Mouse (Mus musculus): ENCODE data around the gene Pnp2. TPM values are rescaled to one million over a fixed set of nuclear protein-coding genes. Genes with fewer than 3 reads are reported as not detected.
"Not testable (repeated sequence)": the region's sequence is repeated elsewhere in the genome, so short reads cannot be mapped to it uniquely, and the experiment has no call there.

Pnp2 gene
- 1.1 and 1.4 TPM in 2 replicates for total RNA-seq (2014; rRNA removed)
- polyA plus RNA-seq (2015; fragmentation: Nextera tagmentation; extraction: Ambion mirVana), result 1.4 and 1.8 TPM in 2 replicates

DNA sequence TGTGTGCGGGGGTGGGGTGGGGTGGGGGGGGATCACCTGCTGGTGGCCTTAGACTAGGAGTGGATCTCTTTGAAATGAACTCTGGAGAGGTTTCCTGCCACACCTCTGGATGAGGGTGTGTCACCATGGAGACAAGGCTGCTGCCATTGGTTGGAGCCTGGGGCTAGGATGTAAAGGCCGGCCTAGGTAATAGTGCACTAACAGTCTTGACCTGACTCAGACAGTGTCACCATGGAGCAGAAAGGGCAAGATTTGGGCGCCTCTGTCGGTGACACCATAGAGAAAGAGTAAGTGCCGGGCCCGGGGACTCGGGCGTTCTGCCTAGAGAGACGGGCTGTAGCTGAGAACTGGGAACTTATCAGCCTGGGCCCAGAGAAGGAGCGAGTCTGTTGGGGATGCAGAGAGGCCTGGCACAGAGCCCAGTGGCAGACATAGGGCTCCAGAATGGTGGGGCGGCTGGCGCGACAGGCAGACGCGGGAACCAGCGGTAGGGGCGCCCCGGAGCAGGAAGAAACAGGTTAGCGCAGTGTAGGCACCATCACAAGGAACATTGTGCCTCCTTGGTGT lies at the start of gene Pnp2:
Gene Pnp2 (plus strand): TSS at position 51 of the 567 bp plus-strand sequence.
- H3K9ac ChIP-seq (replicated peaks; ENCODE audit: low read length, poor library complexity, severe bottlenecking); H3K9me3 ChIP-seq (ENCODE audit: low read length); H3K36me3 ChIP-seq (ENCODE audit: insufficient read depth, low read length); H3K27me3 ChIP-seq (ENCODE audit: insufficient read depth, low read length); H3K27ac ChIP-seq (ENCODE audit: low read depth, low read length); H3K4me3 ChIP-seq (ENCODE audit: low read depth, low read length); H3K4me1 ChIP-seq (ENCODE audit: insufficient read depth, low read length): not testable (repeated sequence)
- peak; percentile 20 for TF ChIP-seq CTCF (IDR thresholded peaks at IDR 0.05)
- peak; percentile 27 for DNase-seq (ENCODE audit: low spot score)
- ATAC-seq (ENCODE audit: low FRiP score), result peak; percentile 87
- peak within 1 kb of the TSS; percentile 20; the same call in 1 of the 2 replicates for H3K4me2 ChIP-seq (ENCODE audit: low read depth, low read length, poor library complexity, severe bottlenecking)
- 9% methylated on average over 18 of the region's 19 CpGs for WGBS

DNA sequence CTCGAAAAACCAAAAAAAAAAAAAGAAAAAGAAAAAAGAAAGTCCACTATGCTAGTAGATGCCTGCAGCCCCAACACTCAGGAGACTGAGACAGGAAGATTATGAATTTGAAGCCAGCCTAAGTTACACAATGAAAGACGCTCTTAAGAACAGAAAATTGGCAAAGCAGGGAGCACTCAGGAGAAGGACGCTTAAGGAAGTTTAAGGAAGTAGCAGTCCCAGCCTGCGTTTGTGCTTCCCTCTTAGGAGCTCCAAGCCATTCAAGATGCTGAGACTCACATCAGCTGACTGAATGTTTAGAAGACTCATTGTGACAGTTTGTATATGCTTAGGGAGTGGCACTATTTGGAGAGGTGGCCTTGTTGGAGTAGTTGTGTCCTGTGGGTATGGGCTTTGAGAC lies 47.7 kb upstream of the Pnp2 start:
- peaks cover 5% of the 10 kb centered on the region for H3K36me3 ChIP-seq (ENCODE audit: insufficient read depth, low read length)
- no peaks in the 10 kb centered on the region for H3K27me3 ChIP-seq (ENCODE audit: insufficient read depth, low read length)
- H3K4me2 ChIP-seq (ENCODE audit: low read depth, low read length, poor library complexity, severe bottlenecking), result no peak overlapping the region
- no peak overlapping the region for H3K9ac ChIP-seq (replicated peaks; ENCODE audit: low read length, poor library complexity, severe bottlenecking)
- H3K4me3 ChIP-seq (ENCODE audit: low read depth, low read length), result no peak overlapping the region
- no peaks in the 10 kb centered on the region for H3K9me3 ChIP-seq (ENCODE audit: low read length)
- WGBS, result 83% methylated on average over 4 of the region's 4 CpGs
- no peak overlapping the region for H3K27ac ChIP-seq (ENCODE audit: low read depth, low read length)
- TF ChIP-seq CTCF (IDR thresholded peaks at IDR 0.05), result no peak
- ATAC-seq (ENCODE audit: low FRiP score) (no peak), DNase-seq (ENCODE audit: low spot score) (no peak)
- H3K4me1 ChIP-seq (ENCODE audit: insufficient read depth, low read length), result no peaks in the 10 kb centered on the region

DNA sequence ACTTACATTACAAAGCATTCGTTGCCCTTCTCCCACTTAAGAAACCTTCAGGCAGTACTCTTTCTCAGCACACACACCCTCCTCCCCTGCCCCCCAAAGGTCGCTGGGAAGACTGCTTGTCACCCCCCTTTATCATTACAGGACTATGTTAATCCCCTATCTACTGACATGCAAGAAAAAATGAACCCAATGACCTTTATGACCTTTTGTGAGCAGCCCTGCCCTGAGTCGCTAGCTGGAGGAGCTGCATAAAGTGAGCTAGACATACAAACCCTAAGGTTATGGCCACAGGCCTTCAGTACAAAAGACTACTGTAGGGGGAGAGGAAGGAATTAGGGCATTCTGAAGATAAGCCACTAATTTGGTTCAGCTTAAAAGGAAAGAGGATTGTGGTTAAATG lies 44.4 kb upstream of the Pnp2 start:
- H3K4me3 ChIP-seq (ENCODE audit: low read depth, low read length), result no peak overlapping the region
- DNase-seq (ENCODE audit: low spot score) (no peak), ATAC-seq (ENCODE audit: low FRiP score) (no peak)
- 75% methylated on average over 3 of the region's 3 CpGs for WGBS
- H3K9me3 ChIP-seq (ENCODE audit: low read length), result no peaks in the 10 kb centered on the region
- H3K27me3 ChIP-seq (ENCODE audit: insufficient read depth, low read length), result no peaks in the 10 kb centered on the region
- H3K4me2 ChIP-seq (ENCODE audit: low read depth, low read length, poor library complexity, severe bottlenecking), result no peak overlapping the region
- no peak overlapping the region for H3K27ac ChIP-seq (ENCODE audit: low read depth, low read length)
- H3K36me3 ChIP-seq (ENCODE audit: insufficient read depth, low read length), result peaks cover 33% of the 10 kb centered on the region
- H3K9ac ChIP-seq (replicated peaks; ENCODE audit: low read length, poor library complexity, severe bottlenecking), result no peak overlapping the region
- no peak for TF ChIP-seq CTCF (IDR thresholded peaks at IDR 0.05)
- H3K4me1 ChIP-seq (ENCODE audit: insufficient read depth, low read length), result no peaks in the 10 kb centered on the region

DNA sequence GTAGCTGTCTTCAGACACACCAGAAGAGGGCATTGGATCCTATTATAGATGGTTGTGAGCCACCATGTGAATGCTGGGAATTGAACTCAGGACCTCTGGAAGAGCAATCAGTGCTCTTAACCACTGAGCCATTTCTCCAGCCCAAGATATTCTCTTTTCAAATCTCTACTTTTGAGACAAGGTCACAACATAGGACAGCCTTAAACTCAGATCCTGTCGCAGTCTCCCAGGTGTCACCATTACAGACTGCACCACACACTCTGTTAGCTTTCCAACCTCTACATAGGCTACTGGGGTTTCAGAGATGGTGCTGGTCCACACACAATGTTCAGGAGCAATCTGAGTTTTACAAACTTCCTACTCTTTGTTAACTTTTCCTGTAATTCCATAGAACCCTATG lies 32.4 kb upstream of the Pnp2 start:
- not testable (repeated sequence) for ATAC-seq (ENCODE audit: low FRiP score); H3K27ac ChIP-seq (ENCODE audit: low read depth, low read length)
- H3K9ac ChIP-seq (replicated peaks; ENCODE audit: low read length, poor library complexity, severe bottlenecking), result peak overlapping the region; percentile 54; the same call in 1 of the 2 replicates

DNA sequence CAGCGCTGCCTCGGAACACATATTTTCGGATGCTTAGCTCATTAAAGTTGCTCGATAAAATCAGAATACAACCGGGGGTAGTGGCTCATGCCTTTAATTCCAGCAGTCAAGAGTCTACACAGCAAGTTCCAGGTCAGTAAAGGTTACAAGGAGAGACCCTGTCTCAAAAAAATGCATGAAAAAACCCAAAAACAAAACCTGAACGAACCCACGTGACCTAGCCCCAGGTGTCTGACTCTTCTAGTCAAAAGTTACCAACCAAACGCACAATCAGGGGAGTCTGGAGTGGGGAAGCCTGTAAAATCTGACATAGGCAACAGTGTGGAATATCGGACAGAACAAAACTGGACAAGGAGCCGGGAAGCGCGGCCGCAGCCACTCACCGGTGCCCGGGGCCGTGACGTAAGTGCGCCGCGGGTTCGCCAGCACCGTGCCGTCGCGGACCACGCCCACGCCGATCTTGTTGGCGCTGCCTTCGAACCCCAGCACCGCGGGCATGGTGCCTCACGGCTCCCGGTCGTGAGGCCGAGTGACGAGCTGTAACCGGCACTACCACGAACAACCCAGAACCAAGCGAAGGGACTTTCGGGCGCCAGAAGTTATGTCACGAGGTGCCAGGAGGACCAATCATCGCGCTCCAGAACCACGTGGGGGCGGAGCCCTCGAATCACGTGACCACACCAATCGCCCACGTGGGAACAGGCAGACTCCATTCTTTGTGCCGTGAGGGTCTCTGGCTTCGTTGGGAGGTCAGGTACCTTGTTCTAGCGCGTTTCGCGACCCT lies 31.3 kb upstream of the Pnp2 start, which contains the start of the genes Osgep and Apex1:
Gene Osgep (minus strand): TSS at position 613 of the 784 bp plus-strand sequence.
Gene Apex1 (plus strand): TSS at position 688 of the 784 bp plus-strand sequence.
- WGBS, result under 1% methylated on average over 57 of the region's 57 CpGs
- H3K4me1 ChIP-seq (ENCODE audit: insufficient read depth, low read length), result peaks cover 6% of the 10 kb centered on the region; the same call in 1 of the 2 replicates
- peak within 1 kb of the TSS; percentile 73 for H3K4me2 ChIP-seq (ENCODE audit: low read depth, low read length, poor library complexity, severe bottlenecking)
- H3K9ac ChIP-seq (replicated peaks; ENCODE audit: low read length, poor library complexity, severe bottlenecking), result peak within 1 kb of the TSS; percentile 73
- H3K9me3 ChIP-seq (ENCODE audit: low read length), result no peaks in the 10 kb centered on the region
- H3K27me3 ChIP-seq (ENCODE audit: insufficient read depth, low read length), result no peaks in the 10 kb centered on the region
- H3K36me3 ChIP-seq (ENCODE audit: insufficient read depth, low read length), result peaks cover 25% of the 10 kb centered on the region
- H3K4me3 ChIP-seq (ENCODE audit: low read depth, low read length), result peak within 1 kb of the TSS; percentile 84
- DNase-seq (ENCODE audit: low spot score) (peak; percentile 98), ATAC-seq (ENCODE audit: low FRiP score) (peak; percentile 97)
- H3K27ac ChIP-seq (ENCODE audit: low read depth, low read length), result peak within 1 kb of the TSS; percentile 87
- no peak for TF ChIP-seq CTCF (IDR thresholded peaks at IDR 0.05)

More for the DNA sequence above, 32.4 kb upstream of the Pnp2 start:
- H3K27me3 ChIP-seq (ENCODE audit: insufficient read depth, low read length); H3K4me1 ChIP-seq (ENCODE audit: insufficient read depth, low read length); DNase-seq (ENCODE audit: low spot score); H3K9me3 ChIP-seq (ENCODE audit: low read length): not testable (repeated sequence)
- peaks cover 17% of the 10 kb centered on the region for H3K36me3 ChIP-seq (ENCODE audit: insufficient read depth, low read length)
- H3K4me3 ChIP-seq (ENCODE audit: low read depth, low read length), result peak overlapping the region; percentile 84
- 84% methylated on average over 1 of the region's 1 CpGs for WGBS
- peak overlapping the region; percentile 65 for H3K4me2 ChIP-seq (ENCODE audit: low read depth, low read length, poor library complexity, severe bottlenecking)
